Mouse (Mus musculus) testis, adult 2 months (tissue): ENCODE results near the gene Khnyn. TPM values are rescaled to one million over a fixed set of nuclear protein-coding genes. Genes with fewer than 3 reads are reported as not detected.

Source experiments
- H3K27ac ChIP-seq: fragments of 200-500 bp; 2 replicates; pipeline ENCODE4 v1.5.1; 2012; ENCODE audit warnings: low read depth, low read length; ENCODE audit not compliant: control insufficient read depth, insufficient read depth
- H3K27me3 ChIP-seq: fragments of 200-500 bp; 2 replicates; pipeline ENCODE4 v1.6.1; 2012; ENCODE audit warnings: mild to moderate bottlenecking, low read length, moderate library complexity; ENCODE audit not compliant: control insufficient read depth, insufficient read depth
- H3K36me3 ChIP-seq: fragments of 200-500 bp; 2 replicates; pipeline ENCODE4 v1.6.1; 2012; ENCODE audit warnings: mild to moderate bottlenecking, low read length; ENCODE audit not compliant: control insufficient read depth, insufficient read depth
- H3K4me1 ChIP-seq: fragments of 200-500 bp; 2 replicates; pipeline ENCODE4 v1.6.1; 2012; ENCODE audit warnings: low read length; ENCODE audit not compliant: control insufficient read depth, insufficient read depth
- H3K4me3 ChIP-seq: fragments of 200-500 bp; 2 replicates; pipeline ENCODE4 v1.5.1; 2012; ENCODE audit warnings: low read depth, mild to moderate bottlenecking, low read length, moderate library complexity, mixed read lengths; ENCODE audit not compliant: control insufficient read depth
- CTCF ChIP-seq: fragments of 200-500 bp; IDR thresholded peaks from 2 replicates; pipeline ENCODE4 v1.5.1; 2012; ENCODE audit warnings: low read depth, mild to moderate bottlenecking, inconsistent platforms, low read length, moderate library complexity; ENCODE audit not compliant: control insufficient read depth, insufficient read depth, insufficient replicate concordance
- POLR2A ChIP-seq: fragments of 200-500 bp; IDR thresholded peaks from 2 replicates; pipeline ENCODE4 v1.6.1; 2012; ENCODE audit warnings: low read depth, mild to moderate bottlenecking, inconsistent platforms, low read length, moderate library complexity; ENCODE audit not compliant: control insufficient read depth
- polyA plus RNA-seq: library from polyadenylated mRNA; depleted of rRNA; stranded (reverse); fragments of >200 nt; gene quantifications from 2 replicates; pipeline ENCODE4 v1.2.3, GENCODE M21; 2012

The Khnyn gene
- polyA plus RNA-seq, 1 experiment = 5.1 TPM

DNA sequence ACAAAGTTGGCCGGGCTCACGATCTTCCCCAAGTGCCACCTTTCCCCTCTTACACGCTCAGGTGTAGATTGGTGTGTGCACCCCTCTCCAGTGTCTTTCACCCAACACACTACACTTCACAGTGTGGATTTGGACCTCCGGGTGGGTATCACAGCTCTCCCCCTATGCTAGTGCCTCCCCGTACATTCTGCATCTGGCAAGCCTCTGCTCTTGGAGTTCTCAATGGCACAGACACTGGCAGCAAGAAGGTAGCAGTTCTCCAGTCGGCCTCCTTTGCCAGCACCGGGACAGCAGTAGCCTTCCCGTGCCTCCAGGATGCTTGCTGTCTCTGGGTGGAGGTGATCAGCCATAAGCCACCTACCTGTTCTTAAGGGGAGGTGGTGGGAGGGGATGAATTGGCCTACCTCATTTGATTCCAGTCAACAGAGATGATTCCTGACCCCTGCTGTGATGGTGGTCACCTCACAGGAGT is 11.5 kb upstream of the Khnyn start:
- peaks cover 7% of the 10 kb centered on the region for H3K4me1 ChIP-seq
- no peaks in the 10 kb centered on the region for H3K36me3 ChIP-seq
- no peak overlapping the region for H3K4me3 ChIP-seq
- no peak overlapping the region for H3K27ac ChIP-seq
- no peak for TF ChIP-seq CTCF
- no peak for TF ChIP-seq POLR2A
- no peaks in the 10 kb centered on the region for H3K27me3 ChIP-seq

DNA sequence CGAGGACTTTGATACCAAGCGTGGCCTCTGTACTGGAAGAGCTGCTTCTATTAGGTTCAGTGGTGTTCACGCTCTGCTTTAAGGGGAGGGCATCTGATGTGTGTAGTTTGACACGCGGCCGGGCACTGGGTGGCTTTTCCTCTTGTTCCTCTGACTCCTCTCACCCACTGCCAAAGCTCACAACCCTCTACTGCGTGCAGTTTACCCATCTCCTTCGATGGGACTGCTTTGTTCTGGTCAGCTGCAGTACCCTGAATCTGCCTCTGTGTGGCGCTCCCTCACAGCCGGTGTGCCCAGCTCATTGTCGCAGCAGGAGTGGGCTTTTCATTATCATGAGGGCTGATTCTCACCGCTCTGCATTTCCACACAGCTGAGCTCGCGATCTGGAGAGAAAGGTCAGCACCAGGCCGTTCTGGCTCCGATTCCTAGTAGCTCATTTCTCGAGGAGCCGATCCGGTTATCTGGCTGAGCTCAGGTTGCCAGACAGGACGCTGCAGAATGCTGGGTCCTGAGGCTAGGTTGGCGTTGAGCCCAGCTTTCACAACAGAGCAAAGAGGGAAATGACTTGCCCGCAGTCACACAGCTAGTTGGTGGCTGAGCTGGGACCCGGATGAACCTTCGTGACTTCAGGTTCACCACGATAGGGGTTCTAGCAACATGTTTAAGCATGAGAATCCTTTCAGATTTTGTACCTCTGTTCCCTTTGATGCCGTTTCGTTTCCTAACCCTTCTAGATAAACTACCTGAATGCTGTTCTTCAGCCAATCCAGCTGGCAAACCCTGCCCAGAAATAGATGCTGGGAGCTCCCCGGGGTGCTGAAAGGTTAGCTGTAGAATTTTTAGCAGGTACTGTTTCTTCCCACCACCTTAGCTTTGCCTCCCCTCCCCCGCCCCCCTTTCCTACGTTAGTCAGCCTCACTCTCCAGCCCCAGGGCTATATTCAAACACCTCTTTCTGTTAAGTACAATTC is 10.7 kb upstream of the Khnyn start:
- Histone ChIP-seq H3K27ac (no peak overlapping the region), H3K36me3 (no peaks in the 10 kb centered on the region), H3K4me3 (peak overlapping the region; percentile 16), H3K27me3 (no peaks in the 10 kb centered on the region), H3K4me1 (peaks cover 7% of the 10 kb centered on the region)
- no peak for TF ChIP-seq POLR2A
- peak; percentile 98 for TF ChIP-seq CTCF

DNA sequence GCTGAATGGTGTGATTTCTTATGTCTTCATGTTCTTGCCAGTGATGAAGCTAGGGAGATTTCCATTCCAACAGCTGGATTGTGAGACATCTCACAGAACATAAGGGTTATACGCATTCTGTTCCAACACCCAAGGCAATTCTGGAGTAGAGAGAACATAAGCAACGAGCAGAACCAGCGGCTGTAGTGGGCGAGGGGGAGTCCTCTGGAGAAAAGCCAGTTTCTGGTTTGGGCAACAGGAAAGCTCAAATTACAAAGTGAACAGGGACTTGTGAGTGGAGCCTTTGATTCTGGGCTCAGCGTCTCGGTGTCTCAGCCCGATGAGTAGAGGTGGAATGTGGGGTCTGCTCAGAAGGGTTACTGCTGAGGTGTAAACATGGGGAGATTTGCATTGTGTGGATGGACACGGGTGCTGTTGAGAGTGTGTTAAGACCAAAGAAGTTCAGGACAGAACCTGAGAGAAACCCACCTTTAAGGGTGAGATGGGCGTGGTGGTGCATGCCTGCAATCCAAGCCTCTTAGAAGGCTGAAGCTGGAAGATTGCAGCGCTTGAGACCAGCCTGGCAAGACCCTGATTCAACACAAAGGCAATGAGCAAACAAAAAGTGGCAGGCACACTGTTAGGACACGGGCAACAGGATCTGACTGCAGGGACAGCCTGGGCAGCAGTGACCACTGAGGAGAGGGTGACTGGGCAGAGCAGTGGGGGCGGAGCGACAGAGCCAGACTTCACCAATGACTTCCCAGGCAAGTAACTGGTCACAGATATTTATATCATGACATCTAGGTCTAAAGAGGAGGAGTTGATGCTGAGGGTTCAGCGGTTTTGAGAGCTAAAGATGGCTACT is 7.1 kb upstream of the Khnyn start:
- H3K27me3 ChIP-seq = no peaks in the 10 kb centered on the region
- H3K36me3 ChIP-seq = no peaks in the 10 kb centered on the region
- no peak overlapping the region for H3K4me3 ChIP-seq
- TF ChIP-seq CTCF = no peak
- no peak for TF ChIP-seq POLR2A
- H3K4me1 ChIP-seq = peaks cover 7% of the 10 kb centered on the region
- H3K27ac ChIP-seq = no peak overlapping the region

DNA sequence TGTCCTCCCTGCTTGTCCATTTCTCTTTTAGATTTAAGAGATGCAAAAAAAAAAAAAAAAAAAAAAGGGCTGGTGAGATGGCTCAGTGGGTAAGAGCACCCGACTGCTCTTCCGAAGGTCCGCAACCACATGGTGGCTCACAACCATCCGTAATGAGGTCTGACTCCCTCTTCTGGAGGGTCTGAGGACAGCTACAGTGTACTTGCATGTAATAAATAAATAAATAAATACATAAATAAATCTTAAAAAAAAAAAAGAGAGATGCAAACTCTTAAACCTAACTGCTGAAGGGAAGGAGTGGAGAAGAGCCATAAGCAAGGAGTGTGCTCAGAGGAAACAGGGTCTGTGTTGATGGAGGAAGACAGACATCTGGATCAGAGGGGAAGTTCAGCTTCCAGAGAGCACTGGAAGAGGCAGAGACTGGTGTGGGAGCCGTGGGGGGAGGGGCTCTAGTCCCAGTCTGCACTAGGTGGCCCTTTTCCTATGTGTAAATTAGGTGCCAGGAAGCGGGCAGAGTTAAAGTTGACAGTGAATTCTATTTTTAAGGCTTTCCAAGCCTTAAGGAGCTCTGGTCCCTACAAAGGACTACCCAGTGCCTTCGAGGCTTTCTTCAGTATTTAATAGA is 6.3 kb upstream of the Khnyn start:
- H3K36me3 ChIP-seq = no peaks in the 10 kb centered on the region
- no peak overlapping the region for H3K27ac ChIP-seq
- peaks cover 7% of the 10 kb centered on the region for H3K4me1 ChIP-seq
- no peaks in the 10 kb centered on the region for H3K27me3 ChIP-seq
- TF ChIP-seq CTCF (no peak), POLR2A (no peak)
- no peak overlapping the region for H3K4me3 ChIP-seq

DNA sequence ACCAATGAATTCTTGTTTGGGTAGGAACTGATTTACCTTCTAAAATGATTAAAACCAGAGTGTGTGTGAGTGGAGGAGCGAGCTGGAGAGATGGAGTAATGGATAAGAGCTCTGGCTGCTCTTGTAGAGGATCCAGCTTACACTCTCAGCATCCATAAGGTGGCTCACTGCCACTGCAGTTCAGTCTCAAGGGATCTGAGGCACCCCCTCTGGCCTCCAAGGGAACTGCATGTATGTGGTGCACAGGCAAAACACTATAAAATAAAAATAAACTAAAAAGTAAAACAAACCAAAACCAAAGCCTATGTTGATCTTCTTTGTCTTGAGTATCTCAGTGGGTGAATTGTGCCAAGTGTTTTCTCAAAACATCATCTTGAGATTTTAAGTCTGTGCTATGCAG is 5.1 kb upstream of the Khnyn start:
- H3K4me1 ChIP-seq = peaks cover 5% of the 10 kb centered on the region
- H3K27me3 ChIP-seq = no peaks in the 10 kb centered on the region
- H3K4me3 ChIP-seq = no peak overlapping the region
- no peaks in the 10 kb centered on the region for H3K36me3 ChIP-seq
- TF ChIP-seq CTCF = peak; percentile 60; the same call in 1 of the 2 replicates
- no peak for TF ChIP-seq POLR2A
- H3K27ac ChIP-seq = no peak overlapping the region

DNA sequence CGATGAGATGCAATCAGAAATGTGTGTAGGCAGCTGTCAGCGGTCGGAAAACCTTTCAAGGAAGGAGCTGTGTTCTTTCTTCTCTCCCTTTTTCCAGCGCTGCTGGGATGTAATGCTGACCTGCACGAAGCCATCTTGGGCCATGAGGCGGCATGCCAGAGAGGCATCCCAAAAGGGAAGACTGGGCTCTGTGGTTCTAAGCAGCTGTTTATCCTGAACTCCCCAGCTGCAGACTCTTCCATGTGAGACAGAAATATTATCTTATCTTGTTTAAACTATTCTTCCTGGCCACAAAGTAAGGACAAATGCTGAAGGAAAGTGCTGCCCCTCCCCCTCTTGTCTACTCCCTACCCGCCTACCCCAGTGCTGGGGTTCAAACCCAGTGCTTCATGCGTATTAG is 3.8 kb upstream of the Khnyn start:
- TF ChIP-seq POLR2A (no peak), CTCF (no peak)
- Histone ChIP-seq H3K27me3 (no peaks in the 10 kb centered on the region), H3K4me1 (peaks cover 16% of the 10 kb centered on the region), H3K27ac (no peak overlapping the region), H3K36me3 (no peaks in the 10 kb centered on the region), H3K4me3 (no peak overlapping the region)

DNA sequence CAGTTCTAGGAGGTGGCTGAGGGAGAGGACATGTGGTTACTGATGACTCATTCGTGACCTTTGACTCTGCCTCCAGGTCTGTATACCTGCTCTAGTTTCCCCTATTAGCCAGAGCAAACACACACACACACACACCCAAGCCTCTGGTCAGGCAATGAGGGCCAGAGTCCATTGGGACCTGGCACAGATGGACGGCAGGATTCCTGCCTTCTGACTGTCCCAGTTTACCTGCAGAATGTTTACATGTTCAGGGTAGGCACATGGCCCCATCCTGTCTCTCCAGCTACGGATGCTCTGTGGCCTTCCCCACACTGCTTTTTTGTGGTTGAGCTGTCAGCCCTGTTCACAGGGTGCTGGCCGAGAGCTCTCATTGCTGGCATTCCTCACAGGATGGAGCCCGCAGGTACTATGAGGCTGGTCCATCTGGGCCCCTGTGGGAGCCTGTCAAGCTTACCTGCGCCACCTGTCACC is 2.5 kb upstream of the Khnyn start:
- H3K4me3 ChIP-seq = no peak overlapping the region
- no peaks in the 10 kb centered on the region for H3K36me3 ChIP-seq
- H3K27ac ChIP-seq = no peak overlapping the region
- H3K4me1 ChIP-seq = peaks cover 25% of the 10 kb centered on the region
- no peak for TF ChIP-seq CTCF
- no peaks in the 10 kb centered on the region for H3K27me3 ChIP-seq
